Mouse (Mus musculus) urinary bladder, postnatal 25 days (tissue): ENCODE measurements around the gene Fgf18.
A peak's percentile ranks its signal among the peaks of the same experiment; 100 is the strongest.

Experiments used
- DNase-seq: peaks from one replicate; pipeline ENCODE4 v3.0.0; 2022; ENCODE audit warnings: low spot score

Gene Fgf18

DNA sequence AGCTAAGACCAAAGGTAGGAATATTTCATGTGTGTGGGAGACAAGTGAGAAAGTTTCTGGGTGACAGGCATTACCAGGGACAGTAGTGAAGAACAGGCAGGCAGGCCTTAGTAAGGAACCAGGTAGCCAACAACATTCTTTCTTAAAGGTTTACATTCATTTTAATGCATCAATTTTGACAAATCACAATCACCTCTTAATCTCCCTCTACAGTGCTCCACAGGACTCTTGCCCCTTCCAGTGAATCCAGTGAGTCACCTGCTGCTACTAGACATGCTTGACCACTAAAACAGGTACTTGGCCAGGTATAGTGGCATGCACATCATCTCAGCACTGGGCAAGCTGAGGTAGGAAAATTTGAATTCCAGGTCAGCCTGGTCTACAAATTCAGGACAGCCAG, 3.2 kb upstream of the Fgf18 start:
- no peak for DNase-seq

DNA sequence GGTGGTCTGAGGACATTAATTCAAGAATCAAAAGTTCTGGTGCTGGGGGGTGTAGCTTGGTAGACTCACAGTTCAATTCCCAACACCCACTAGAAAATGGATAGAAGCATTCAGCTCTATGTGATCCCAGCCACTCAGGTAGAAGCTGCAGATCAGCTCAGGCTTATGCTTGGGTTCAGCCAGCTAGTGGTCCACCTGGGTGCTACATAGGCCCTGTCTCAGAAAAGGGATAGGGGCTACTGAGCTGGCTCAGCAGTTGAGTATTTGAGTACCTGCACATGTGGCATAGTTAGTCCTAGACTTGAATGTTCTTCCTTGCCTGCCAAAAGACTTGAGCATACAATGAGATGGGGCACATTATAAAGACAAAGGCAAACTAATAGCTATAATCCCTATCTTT, 2.3 kb upstream of the Fgf18 start:
- no peak for DNase-seq

DNA sequence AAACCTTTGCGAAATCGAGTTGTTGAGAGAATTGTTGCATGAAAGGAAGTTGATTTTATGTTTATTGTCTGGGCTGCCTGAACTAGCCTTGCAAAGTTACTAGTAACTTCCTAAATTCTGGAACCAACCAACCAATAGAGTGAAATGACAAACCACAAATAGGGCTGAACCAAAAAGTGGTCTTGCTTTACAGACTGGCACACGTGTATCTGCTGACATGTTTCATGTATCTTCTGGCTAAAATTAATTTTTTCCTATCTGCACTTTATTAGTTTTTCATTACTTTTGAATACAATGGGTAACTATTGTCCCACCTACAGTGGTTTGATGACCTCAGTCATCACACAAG, 1.9 kb upstream of the Fgf18 start:
- DNase-seq, result no peak

DNA sequence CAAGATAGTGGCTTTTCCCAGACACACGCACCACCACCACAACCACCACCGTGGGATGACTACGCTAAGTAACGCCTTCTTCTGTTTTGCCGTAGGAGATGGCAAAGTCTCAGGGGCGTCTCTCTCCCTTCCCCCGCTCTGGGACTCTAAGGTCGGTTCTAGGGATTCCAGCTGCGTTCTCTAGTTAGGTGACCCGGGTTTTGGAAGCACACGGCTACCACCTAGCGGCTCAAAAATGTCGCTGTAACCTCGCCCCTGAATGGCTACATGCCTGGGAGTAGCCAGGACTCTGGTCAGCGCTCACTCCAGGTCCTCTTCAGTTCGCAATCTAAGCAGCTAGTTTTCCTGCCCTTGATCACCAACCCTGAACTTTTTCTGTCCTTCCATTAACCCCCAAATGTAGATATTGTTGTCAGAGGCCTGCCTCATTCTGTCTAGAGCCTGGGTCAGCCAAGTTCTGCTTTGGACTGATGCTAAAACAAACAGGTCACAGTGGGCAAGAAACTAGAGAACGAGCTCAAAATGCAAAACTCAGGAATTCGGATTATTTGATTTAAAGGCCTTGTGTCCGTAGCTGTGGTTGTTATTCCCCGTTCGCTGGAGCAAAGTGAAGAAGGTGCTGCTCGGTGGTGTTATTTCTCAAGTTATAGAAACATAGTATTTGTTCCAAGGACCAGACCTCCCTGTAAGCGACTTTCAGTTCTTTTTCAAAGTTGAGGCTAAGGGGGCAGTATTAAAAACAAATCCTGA, 1.3 kb upstream of the Fgf18 start:
- peak; percentile 57 for DNase-seq

DNA sequence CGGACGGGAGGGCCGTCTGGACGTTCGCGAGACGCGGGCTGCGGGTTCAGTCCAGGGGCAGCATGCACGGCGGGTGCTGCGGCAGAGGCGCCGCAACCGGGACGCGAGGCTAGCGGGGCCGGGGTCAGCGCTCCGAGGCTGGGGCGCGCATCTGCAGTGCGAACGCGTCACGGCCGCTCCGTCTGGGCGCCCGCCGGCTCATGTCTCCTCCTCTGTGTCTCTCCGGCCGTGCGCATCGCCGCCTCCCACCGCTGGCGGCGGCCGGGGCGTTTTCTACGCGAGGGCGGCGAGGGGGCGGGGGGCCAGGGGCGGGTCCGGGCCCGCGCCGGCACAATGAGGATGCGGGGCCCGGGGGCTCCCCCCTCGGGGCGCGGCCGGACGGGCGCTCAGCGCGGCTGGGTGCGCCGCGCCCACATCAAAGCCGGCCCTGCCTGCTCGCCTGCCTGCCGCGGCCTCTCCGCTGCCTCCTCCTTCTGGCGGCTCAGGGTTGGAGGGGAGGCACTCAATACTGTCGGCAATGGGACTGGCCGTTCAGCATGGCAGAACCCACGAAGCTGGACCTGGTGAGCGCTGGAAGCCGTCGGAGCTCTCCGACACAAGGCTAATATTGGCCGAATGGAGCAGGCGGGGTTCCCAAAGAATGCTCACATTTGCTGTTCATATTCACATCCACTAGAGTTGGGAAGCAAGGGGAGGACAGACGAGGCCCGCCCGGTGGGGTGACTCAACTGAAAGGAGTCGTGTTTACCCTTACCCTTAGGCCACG, 555 bp upstream of the Fgf18 start:
- peak; percentile 29 for DNase-seq

DNA sequence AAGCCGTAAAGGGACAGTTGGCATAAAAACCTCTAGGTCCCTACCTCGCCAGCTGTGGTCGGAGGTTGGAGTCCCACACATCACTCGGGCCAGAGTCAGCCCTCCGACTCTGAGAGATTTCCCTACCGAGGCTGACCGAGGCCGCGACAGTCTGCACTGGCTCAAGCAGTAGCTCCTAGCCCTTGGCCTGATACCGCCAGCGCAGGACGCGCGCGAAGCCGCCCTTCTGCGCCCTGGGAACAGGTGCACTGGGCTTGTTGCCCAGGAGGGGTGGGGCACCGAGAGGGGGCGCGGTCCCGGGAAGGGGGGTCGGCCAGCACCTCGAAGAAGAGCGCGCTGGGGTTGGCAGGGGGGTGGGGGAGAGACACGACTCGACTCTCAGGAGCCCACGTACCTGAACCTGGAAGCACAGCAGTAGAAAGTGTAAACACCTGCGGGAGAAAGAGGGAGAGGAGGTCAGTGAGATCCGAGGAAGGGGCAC, 509 bp downstream of the Fgf18 start:
- peak; percentile 24 for DNase-seq

DNA sequence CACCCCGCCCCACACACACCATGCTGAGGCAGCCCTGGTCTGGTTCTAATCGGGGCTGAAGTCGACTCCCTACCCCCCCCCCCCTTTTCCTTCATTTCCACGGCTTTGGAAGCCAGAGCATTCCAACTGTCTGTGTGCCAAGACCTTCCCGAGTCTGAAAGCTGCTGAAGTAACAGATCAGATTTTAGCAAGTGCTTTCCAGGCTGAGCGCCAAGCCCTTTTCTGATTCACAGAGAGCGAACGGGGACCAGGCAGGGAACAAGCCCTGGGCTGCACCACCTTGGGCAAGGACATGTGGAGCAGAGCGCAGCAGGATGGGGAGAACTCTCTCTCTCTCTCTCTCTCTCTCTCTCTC, 1.1 kb downstream of the Fgf18 start:
- peak; percentile 31 for DNase-seq

DNA sequence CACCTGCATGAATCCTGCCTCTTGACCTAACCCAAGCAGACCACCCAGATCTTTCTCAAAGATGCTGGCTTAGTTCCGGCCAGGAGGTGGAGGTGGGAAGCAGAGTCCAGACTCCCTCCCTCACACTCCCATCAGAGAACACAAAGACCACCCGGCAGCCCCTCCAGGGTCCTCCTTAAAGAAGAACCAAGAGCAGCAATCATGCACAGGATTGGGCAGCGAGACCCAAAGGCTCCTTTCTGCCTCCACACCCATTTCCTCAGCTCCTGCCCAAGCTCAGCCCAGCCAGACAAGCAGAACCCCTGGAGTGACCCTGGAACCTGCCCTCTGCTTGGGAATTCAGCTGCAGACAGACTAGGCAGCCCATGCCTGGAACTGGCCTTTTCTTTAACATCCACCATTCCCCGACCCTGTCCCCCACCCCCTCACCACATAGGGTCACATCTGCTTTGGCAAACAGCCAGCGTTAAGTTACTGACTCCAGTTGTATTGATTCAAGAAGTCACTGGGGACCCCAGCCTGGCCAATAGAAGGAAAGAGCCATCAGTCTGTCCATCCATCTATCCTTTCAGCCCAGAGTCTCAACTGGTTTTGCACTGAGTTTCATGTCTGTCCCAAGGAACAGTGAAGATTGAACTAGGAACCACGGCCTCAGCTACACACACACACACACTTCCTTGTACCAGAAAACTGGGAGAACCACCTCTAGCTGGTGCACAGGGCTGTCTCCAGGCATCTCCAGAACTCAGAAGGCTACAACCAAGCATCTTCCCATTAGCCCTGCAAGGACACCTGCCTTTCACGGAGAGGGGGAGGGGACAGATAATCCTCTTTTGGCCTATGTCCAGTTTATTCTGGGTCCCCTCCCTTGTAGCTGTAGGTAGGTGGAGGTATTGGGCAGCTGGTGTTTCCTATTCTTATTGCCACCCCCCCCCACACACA, 1.7 kb downstream of the Fgf18 start:
- no peak for DNase-seq

DNA sequence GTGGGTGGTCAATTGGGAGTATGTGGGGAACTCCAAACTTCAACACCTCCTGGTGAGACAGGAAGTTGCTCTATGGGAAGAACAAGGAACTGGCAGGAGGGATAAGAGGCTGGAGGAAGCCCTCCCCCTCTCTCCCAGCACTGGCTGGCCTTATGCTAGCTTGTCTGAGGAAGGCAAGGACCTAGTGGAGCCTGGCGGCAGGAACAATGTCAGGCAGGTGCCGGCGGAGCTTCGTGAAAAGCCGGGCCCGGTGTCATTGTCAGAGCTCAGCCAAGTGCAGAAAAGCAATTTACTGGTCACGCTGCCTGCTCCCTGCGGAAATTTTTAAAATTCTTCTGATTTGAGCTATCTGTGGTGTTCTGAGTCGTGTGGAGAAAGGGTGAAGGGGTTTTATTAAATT, 3.3 kb downstream of the Fgf18 start:
- no peak for DNase-seq

DNA sequence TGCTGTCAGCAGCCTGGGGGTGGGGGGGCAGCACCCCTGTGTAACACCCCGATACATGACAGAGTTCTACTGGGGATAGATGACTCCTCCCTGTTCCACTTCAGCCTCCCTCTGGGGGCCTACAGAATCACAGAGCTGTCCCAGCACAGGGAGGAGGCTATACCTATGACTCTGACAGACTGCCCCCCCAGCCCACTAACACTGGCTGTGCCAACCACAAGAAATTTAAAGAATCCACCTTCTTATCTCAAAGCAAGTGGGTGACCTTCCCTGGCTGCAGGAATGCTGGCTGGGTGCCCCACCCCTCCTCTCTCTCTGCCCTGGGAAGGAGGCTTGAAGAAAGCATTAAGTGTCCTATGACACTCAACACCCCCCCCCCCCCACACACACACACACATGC, 4.4 kb downstream of the Fgf18 start:
- no peak for DNase-seq

DNA sequence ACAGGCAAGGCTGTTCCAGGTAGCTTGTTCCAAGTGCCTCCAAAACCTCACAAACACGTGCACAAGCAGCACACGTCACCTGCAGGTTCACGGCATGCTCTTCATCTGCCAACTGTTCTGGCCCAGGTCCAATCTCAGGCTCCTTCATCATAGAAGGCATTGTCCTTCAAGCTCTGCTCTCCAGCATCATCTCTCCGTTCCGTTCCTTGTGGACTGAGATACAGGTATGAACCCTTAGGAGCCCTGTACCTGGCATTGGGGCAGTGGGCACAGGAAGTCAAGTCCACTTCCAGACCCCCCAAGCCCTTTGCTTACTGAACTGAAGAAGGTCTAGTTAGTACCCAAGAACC, 7.1 kb downstream of the Fgf18 start:
- DNase-seq, result no peak

DNA sequence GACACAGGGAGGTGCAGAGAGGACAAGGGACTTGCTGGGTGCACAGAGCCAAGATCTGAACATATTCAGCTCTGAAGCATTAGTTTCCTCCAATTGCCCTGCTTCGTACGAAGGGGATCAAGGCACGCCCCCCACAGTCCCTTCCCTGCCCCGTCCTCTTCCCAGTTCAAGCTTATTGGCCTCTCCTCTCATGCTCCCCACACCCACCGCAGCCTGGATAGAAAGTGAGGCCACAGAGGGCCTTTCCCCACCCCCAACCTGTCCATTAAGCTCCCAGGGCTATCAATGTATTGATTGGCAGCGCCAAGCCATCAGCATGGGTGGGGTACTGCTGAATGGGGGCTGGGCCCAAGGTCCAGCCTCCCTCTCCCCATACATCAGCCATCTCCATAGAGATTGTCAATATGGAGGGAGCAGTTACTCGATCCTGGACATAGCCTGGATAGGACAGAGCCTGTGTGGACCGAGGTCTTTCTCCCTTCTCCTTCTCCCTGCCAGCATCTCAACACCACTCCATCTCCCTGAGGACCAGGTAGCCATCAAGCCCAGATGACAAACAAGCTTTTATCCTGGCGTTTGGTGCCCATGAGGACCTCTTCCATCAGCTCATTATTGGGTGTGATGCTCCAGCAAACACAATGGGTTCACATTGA, 7.6 kb downstream of the Fgf18 start:
- DNase-seq, result no peak

DNA sequence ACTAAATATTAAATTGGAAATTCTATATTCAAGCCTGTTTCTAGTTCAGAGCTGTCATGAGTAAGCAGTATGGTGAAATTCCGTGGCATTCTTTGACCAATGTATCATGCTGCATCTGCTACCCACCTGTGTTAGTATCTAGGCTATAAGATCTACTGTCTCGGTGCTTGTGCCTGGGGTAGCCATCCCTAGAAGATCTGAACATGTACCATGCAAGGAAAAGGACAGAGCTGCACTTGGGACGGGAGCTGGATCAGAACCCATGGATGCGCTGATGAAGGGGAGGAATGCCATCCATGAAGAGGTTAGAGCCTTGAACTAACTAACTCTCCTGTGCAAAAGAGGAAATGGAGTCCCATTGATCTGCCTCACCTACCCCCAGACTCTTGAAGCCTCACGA, 8.5 kb downstream of the Fgf18 start:
- no peak for DNase-seq

DNA sequence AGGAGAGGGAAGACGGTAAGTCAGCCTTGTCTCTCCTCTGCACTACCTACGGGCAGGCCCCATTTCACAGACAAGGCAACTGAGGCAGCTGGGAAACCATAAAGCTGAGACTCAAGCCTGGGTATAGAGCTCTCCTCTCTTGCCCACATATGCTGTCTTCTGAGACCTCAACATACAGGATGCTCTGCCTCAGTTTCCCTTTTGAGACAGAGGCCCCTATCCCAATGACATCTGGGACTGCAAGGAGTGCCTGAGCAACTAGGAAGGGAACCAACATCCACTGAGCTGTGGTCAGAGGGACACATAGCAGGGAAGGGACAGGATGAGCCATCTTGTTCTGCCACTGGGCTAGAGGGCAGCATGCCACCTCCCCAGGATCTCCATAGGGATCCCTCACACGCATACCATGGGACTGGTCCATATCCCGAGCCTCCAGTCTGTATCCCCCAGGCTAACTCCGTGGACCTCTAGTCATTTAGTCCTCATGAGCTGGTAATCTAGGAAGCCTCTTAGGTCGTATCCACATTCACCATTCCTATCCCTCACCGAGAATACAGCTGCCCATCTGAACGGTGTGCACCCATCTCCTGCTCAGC, 12.7 kb downstream of the Fgf18 start:
- DNase-seq, result no peak

DNA sequence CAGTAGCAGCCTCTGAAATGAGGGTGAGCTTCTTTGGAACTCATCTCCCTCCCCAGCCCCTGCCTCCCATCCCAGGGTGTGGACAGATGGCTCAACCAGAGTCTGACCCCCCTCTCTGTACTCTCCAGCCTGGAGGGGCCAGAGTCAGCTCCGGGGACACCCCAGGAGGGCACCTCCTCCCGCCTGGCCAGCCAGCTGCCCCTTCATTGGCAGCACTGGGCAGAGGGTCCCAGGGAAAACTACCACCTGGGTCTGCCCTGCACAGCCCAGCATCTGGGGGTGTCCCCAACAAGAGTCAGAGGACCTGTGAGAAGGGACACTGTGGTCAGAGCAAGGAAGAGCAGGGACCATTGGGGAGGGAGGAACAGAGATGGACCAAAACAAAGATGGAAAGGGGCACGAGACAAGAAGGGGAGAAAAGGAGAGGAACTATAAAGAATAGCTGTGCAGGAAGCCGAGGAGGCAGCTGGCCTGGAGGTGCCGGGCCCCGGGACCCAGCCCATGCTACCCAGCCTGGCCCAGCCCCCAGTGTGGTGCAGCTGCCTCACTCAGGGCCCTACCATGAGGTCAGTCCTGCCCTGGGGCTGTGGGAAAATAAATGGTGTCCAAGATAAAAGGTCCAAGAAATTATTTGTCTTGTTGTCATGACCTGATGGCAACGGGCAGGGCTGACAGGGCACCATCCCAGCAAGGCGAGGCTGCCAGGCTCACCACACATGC, 14.4 kb downstream of the Fgf18 start:
- DNase-seq, result no peak

DNA sequence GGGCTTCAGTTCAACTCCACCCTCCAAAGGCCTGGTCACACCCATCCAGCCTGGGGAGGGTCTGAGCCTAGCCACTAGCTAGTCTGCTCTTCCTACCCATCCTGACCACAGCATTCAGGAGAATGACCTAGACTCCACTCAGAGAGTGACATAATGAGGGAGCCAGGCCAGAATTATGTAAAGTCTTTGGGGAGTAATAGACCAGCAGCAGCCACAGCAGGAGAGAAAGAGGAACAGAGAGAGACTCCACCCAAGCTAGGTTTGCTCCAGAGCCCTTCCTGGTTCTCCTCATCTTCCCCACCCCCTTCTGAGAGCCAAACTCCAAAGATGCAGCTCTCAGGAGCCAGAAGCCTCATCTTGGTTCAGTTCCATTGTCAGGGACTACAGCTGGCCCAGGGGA, 20.1 kb downstream of the Fgf18 start:
- DNase-seq, result no peak

DNA sequence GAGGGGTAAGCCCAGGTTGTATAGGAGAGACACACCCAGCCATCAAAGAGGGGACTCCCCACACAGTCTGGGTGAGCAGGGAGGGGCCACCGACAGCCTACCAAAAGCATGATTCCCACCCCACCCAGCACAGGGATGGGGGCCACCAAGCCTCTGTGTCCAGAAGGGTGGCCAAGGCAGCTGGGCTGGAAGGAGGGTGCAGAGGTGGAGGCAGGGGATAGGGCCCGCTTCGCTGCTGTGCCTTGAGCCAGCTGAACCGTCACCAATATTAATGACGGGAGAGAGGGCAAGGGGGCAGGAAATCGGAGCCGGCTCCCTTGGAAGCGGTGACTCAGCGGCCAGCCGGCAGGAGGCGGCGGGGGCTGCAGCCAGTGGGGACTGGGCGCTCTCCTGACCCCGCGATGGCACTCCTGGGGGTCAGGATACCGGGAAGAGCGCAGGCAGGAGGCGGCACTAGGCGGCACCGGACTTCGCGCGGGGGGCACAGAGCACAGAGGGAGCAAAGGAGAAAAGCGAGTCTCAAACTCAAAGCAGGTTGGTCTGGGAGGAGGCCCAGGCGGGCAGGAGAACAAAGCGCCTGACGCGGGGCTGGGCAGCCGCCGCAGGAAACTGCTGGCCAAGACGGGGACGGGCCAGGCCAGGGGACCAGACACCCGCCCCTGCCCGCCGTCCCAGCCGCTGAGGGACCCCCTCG, 24.5 kb downstream of the Fgf18 start:
- no peak for DNase-seq

DNA sequence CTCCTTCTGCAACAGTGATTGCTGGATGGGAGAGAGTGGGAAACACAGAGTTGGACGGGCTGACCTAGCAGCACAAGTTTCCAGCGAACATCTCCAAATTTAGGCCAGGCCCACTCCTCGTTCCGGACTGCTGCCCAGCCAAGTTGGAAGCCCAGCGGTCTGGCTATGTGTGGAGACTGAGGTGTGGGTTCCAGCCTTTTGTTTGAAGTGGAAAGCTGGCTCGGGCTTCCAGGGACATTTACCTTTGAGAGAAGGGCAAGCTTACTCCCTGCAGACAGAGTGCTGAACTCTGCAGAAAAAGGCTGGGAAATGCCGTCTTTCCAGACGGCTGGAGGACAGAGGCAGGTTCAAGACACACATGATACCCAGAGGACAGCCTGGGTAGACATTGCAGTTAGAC, 27.6 kb downstream of the Fgf18 start:
- DNase-seq, result no peak

DNA sequence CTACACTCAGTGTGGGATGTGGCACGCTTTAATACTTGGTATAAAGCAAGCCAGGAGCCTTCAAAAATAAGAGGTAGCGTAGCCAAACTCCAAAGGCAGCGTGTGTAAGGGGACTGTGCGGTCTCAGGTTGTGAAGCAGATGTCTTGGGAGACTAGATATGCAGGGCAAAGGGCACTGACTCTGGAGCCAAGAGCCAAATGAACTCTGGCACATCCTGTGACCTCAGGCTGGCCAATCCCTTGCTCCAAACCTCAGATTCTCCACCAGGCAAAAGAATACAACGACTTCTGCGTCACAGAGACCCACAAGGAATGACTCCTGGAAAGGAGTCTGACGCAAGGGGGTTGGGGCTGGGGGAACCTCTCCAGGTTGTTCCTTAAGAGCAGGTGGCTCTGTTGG, 28.1 kb downstream of the Fgf18 start:
- DNase-seq, result no peak

DNA sequence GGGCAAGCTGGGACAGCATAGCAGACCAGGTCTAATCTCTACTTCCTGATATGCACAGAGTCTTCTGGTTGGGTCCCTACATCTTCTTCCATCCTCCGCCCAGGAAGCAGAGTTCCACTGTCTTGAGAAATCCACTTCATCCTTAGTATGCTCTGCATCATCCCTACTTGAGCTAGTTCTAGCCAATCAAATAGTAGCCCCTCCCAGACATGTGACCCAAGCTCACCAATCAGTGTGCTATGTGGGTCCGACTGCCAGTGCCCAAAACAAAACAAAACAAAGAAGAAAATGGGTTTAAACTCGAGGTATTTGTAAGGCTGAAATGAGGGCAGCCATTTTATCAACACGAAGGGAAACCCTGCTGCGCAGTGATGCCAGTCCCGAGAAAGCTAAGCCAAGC, 28.7 kb downstream of the Fgf18 start:
- no peak for DNase-seq

DNA sequence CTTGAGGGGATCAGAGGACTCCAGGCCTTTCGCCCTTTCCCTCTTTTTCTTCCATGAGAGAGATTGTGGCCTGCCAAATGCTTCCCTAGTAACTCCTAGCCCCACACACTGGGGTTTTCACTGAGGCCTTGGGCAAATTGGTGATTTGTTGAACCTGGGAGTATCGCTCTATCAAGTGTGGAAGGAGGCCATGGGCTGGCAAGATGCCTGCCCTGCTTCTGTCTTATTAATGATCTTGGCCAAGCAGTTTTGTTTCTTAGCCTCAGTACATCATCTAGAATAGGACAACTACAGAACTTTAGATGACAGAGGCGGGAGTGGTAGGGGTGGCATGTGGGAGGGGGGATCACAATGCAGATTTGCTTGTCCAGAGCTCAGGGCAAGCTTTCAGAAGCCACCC, 31.4 kb downstream of the Fgf18 start:
- DNase-seq, result no peak
